ENCODE assay signal across 14 mouse cellular contexts in genomic region chr9:118891593-118891992, GRCm38 (mm10). TPM values are rescaled to one million over a fixed set of nuclear protein-coding genes. Genes with fewer than 3 reads are reported as not detected.
DNase-seq lines count a peak whose midpoint lies in the region; ATAC-seq and TF ChIP-seq lines count a peak whose summit lies in the region.
"Had no signal": no experiment of that assay in that cellular context is flagged by ENCODE, and none has a peak within 500 bp of the region (broad histone marks: within the 10 kb centered on the region; RNA-seq: fewer than 3 reads in every experiment).

No protein-coding gene starts in this region.

- H3K4me3 ChIP-seq in hindbrain, embryonic 10.5 days, result no peak overlapping the region
- H3K4me3 ChIP-seq in hindbrain, embryonic 14.5 days (replicated peaks; ENCODE audit: low read length), result no peak overlapping the region
- H3K4me3 ChIP-seq in intestine, embryonic 15.5 days (replicated peaks), result no peak overlapping the region
- no peak overlapping the region for H3K4me3 ChIP-seq in stomach, postnatal 0 days (ENCODE audit: low read depth, low read length)
- H3K4me3 ChIP-seq: forebrain, embryonic 13.5 days; heart, adult 2 months; midbrain, embryonic 13.5 days had no signal

- no peak for DNase-seq in hindbrain, embryonic 10.5 days (ENCODE audit: low spot score)
- no peak for DNase-seq in hindbrain, embryonic 14.5 days (ENCODE audit: low spot score)
- DNase-seq in lung, postnatal 10 days, result peak; percentile 48
- DNase-seq in lung, adult 18-20 months, result no peak
- DNase-seq in stomach, postnatal 0 days (ENCODE audit: low spot score), result no peak
- no peak for DNase-seq in left cerebral cortex, adult 9 months (ENCODE audit: low spot score in 2 of 2)
- DNase-seq in thymus, postnatal 36 days, result no peak
- DNase-seq: cerebellum, adult 9-11 months; right cerebral cortex, postnatal 25 days had no signal

- no peak for TF ChIP-seq CTCF in stomach, postnatal 0 days (IDR thresholded peaks at IDR 0.05; ENCODE audit: low read depth)

- H3K27me3 ChIP-seq in hindbrain, embryonic 10.5 days (ENCODE audit: insufficient read depth, poor library complexity, severe bottlenecking), result no peaks in the 10 kb centered on the region
- no peaks in the 10 kb centered on the region for H3K27me3 ChIP-seq in hindbrain, embryonic 14.5 days (ENCODE audit: control insufficient read depth, insufficient read depth, low read length)
- H3K27me3 ChIP-seq in intestine, embryonic 15.5 days (replicated peaks), result no peaks in the 10 kb centered on the region
- H3K27me3 ChIP-seq in stomach, postnatal 0 days (ENCODE audit: control insufficient read depth, insufficient read depth, low read length), result no peaks in the 10 kb centered on the region
- H3K27me3 ChIP-seq: forebrain, embryonic 13.5 days; midbrain, embryonic 13.5 days had no signal

- peak overlapping the region; percentile 64 for H3K27ac ChIP-seq in hindbrain, embryonic 10.5 days
- no peak overlapping the region for H3K27ac ChIP-seq in hindbrain, embryonic 14.5 days
- peak overlapping the region; percentile 42; the same call in 1 of the 2 replicates for H3K27ac ChIP-seq in intestine, embryonic 15.5 days
- peak overlapping the region; percentile 61 for H3K27ac ChIP-seq in stomach, postnatal 0 days (replicated peaks)
- H3K27ac ChIP-seq: forebrain, embryonic 13.5 days; heart, adult 2 months; midbrain, embryonic 13.5 days had no signal

- H3K4me1 ChIP-seq in hindbrain, embryonic 10.5 days (replicated peaks), result peaks cover 32% of the 10 kb centered on the region
- no peaks in the 10 kb centered on the region for H3K4me1 ChIP-seq in hindbrain, embryonic 14.5 days (replicated peaks; ENCODE audit: control insufficient read depth, insufficient read depth, low read length)
- H3K4me1 ChIP-seq in intestine, embryonic 15.5 days (replicated peaks), result peaks cover 14% of the 10 kb centered on the region
- H3K4me1 ChIP-seq in stomach, postnatal 0 days (replicated peaks; ENCODE audit: control insufficient read depth, insufficient read depth), result 0 out of 2 replicates have a peak, but pooled peaks cover 3% of the 10 kb centered on the region

- H3K4me2 ChIP-seq in hindbrain, embryonic 14.5 days (replicated peaks), result no peak overlapping the region
- H3K4me2 ChIP-seq in intestine, embryonic 15.5 days (replicated peaks), result no peak overlapping the region
- H3K4me2 ChIP-seq in stomach, postnatal 0 days (replicated peaks; ENCODE audit: low read depth), result no peak overlapping the region
- H3K4me2 ChIP-seq: forebrain, embryonic 13.5 days; midbrain, embryonic 13.5 days had no signal

- WGBS in hindbrain, embryonic 10.5 days, result 75% methylated on average over 9 of the region's 9 CpGs
- 88% methylated on average over 9 of the region's 9 CpGs for WGBS in hindbrain, embryonic 14.5 days
- WGBS in intestine, embryonic 15.5 days, result 54% methylated on average over 9 of the region's 9 CpGs
- WGBS in stomach, postnatal 0 days, result 45% methylated on average over 9 of the region's 9 CpGs

- ATAC-seq in hindbrain, embryonic 14.5 days (ENCODE audit: low FRiP score), result no peak
- ATAC-seq in intestine, embryonic 15.5 days, result no peak
- no peak for ATAC-seq in stomach, postnatal 0 days (ENCODE audit: low FRiP score, low TSS enrichment)
- ATAC-seq: forebrain, embryonic 13.5 days; hindbrain, embryonic 16.5 days; midbrain, embryonic 13.5 days had no signal

- H3K36me3 ChIP-seq in hindbrain, embryonic 10.5 days, result peaks cover 4% of the 10 kb centered on the region; the same call in 1 of the 2 replicates
- no peaks in the 10 kb centered on the region for H3K36me3 ChIP-seq in hindbrain, embryonic 14.5 days (replicated peaks; ENCODE audit: control insufficient read depth, insufficient read depth)
- H3K36me3 ChIP-seq in intestine, embryonic 15.5 days, result no peaks in the 10 kb centered on the region
- H3K36me3 ChIP-seq in stomach, postnatal 0 days (ENCODE audit: control insufficient read depth, insufficient read depth, low read length), result no peaks in the 10 kb centered on the region
- H3K36me3 ChIP-seq: midbrain, embryonic 13.5 days had no signal

- no peak overlapping the region for H3K9ac ChIP-seq in hindbrain, embryonic 14.5 days
- no peak overlapping the region for H3K9ac ChIP-seq in intestine, embryonic 15.5 days
- no peak overlapping the region for H3K9ac ChIP-seq in stomach, postnatal 0 days (ENCODE audit: low read length)
- H3K9ac ChIP-seq: forebrain, embryonic 13.5 days; midbrain, embryonic 13.5 days had no signal

- no peak for TF ChIP-seq EP300 in stomach, postnatal 0 days (optimal IDR thresholded peaks at IDR 0.05)

- H3K9me3 ChIP-seq in hindbrain, embryonic 10.5 days, result no peaks in the 10 kb centered on the region
- H3K9me3 ChIP-seq in hindbrain, embryonic 14.5 days (ENCODE audit: control insufficient read depth, low read length), result no peaks in the 10 kb centered on the region
- H3K9me3 ChIP-seq in intestine, embryonic 15.5 days, result no peaks in the 10 kb centered on the region
- no peaks in the 10 kb centered on the region for H3K9me3 ChIP-seq in stomach, postnatal 0 days (ENCODE audit: control insufficient read depth, low read length)
- H3K9me3 ChIP-seq: forebrain, embryonic 13.5 days; midbrain, embryonic 13.5 days had no signal

RNA-seq across cellular contexts. Expression of gene Ctdspl, which starts 34.7 kb away (rescaled TPM):
- 6.8 and 8.3 TPM in 2 replicates for polyA plus RNA-seq in hindbrain, embryonic 10.5 days (2016; fragmentation: Nextera tagmentation; extraction: Ambion mirVana)
- 7.5 and 7.7 TPM in 2 replicates for polyA plus RNA-seq in hindbrain, embryonic 14.5 days (2014; fragmentation: Nextera tagmentation; extraction: Ambion mirVana)
- 16.9 and 18.4 TPM in 2 replicates for polyA plus RNA-seq in intestine, embryonic 15.5 days (2015; fragmentation: Nextera tagmentation; extraction: Ambion mirVana)
- 7.4 and 9.0 TPM in 2 replicates for polyA plus RNA-seq in stomach, postnatal 0 days (2015; fragmentation: Nextera tagmentation; extraction: Ambion mirVana)
